Mouse (Mus musculus) myocyte (in vitro differentiated cells): ENCODE data around the gene Pde6c.

Experiments
- CEBPB ChIP-seq: IDR thresholded peaks from 2 replicates; pipeline ENCODE4 v1.6.1; 2011; ENCODE audit warnings: mild to moderate bottlenecking, moderate library complexity; ENCODE audit not compliant: poor library complexity, insufficient read depth, severe bottlenecking
- E2F4 ChIP-seq: IDR thresholded peaks from one replicate; pipeline ENCODE4 v1.6.1; 2011; ENCODE audit warnings: mild to moderate bottlenecking, control low read depth, moderate library complexity; ENCODE audit not compliant: insufficient read depth
- MAX ChIP-seq: IDR thresholded peaks from one replicate; pipeline ENCODE4 v1.6.1; 2011; ENCODE audit warnings: low read depth, mild to moderate bottlenecking, control low read depth
- MYOD1 ChIP-seq, 3 experiments: IDR thresholded peaks; one replicate each; pipeline ENCODE4 v1.6.1; 2011; ENCODE audit warnings: control low read depth in 2 of 3, low read depth in 2 of 3, mild to moderate bottlenecking in 2 of 3, moderate library complexity in 1 of 3; ENCODE audit not compliant: insufficient read length in 2 of 3, control insufficient read depth in 1 of 3
- MYOG ChIP-seq, 3 experiments: IDR thresholded peaks; one replicate each; pipeline ENCODE4 v1.6.1; 2011; ENCODE audit warnings: control low read depth in 2 of 3, low read depth in 2 of 3, mild to moderate bottlenecking in 2 of 3; ENCODE audit not compliant: insufficient read length in 2 of 3, control insufficient read depth in 1 of 3, insufficient read depth in 1 of 3
- POLR2A ChIP-seq: IDR thresholded peaks from one replicate; pipeline ENCODE4 v1.6.1; 2011; ENCODE audit warnings: low read depth, mild to moderate bottlenecking, control low read depth, moderate library complexity; ENCODE audit not compliant: insufficient read length
- POLR2AphosphoS2 ChIP-seq: IDR thresholded peaks from one replicate; pipeline ENCODE4 v1.6.1; 2011; ENCODE audit warnings: low read depth, control low read depth; ENCODE audit not compliant: insufficient read length
- SRF ChIP-seq: IDR thresholded peaks from one replicate; pipeline ENCODE4 v1.6.1; 2011; ENCODE audit warnings: low read depth; ENCODE audit not compliant: control insufficient read depth, insufficient read length
- USF1 ChIP-seq: IDR thresholded peaks from one replicate; pipeline ENCODE4 v1.6.1; 2011; ENCODE audit warnings: low read depth, mild to moderate bottlenecking, control low read depth, moderate library complexity

DNA sequence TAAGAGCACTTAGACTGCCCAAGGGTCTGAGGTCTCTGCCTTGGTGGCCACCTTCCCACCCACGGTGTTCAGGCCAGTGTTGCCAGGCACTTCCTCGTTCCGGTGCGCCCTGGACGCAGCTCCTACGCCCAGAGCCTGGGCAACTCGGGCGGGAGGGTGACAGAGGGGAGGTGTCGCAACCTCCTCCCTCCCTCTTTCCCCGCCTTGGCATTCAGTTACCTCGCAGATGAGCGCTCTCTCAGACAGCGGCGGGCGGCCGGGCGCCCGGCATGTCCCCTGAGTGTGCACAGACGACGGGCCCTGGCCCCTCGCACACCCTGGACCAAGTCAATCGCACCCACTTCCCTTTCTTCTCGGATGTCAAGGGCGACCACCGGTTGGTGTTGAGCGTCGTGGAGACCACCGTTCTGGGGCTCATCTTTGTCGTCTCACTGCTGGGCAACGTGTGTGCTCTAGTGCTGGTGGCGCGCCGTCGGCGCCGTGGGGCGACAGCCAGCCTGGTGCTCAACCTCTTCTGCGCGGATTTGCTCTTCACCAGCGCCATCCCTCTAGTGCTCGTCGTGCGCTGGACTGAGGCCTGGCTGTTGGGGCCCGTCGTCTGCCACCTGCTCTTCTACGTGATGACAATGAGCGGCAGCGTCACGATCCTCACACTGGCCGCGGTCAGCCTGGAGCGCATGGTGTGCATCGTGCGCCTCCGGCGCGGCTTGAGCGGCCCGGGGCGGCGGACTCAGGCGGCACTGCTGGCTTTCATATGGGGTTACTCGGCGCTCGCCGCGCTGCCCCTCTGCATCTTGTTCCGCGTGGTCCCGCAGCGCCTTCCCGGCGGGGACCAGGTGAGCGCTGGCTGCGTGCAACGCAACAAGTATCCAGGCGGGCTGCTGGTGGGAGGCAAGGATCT, 35.5 kb upstream of the Pde6c start, which contains the start of gene Ffar4:
- TF ChIP-seq POLR2A (no peak), USF1 (no peak), SRF (no peak), MAX (no peak), POLR2AphosphoS2 (no peak), E2F4 (no peak), MYOD1 (IDR thresholded peaks at IDR 0.05; ENCODE audit: control insufficient read depth in 1 of 3, insufficient read length in 2 of 3, low read depth in 2 of 3) (peak in 1 of 3 experiments; percentile 16), CEBPB (no peak), MYOG (IDR thresholded peaks at IDR 0.05; ENCODE audit: control insufficient read depth in 1 of 3, insufficient read depth in 1 of 3, insufficient read length in 2 of 3, low read depth in 2 of 3) (no peak)
